Mouse (Mus musculus): ENCODE measurements around the gene Irf3.

The Irf3 gene

GRCm38 (mm10) chr7:45036702-45037101 is 39.3 kb downstream of the Irf3 start:
- no peak for DNase-seq

GRCm38 (mm10) chr7:45037720-45038361 is 40.4 kb downstream of the Irf3 start:
- DNase-seq, result peak; percentile 20

- DNase-seq, result no peak
Measured at GRCm38 (mm10) chr7:45038411-45038810, 41.0 kb downstream of the Irf3 start.

- no peak for DNase-seq
Measured at GRCm38 (mm10) chr7:45040851-45041250, 43.4 kb downstream of the Irf3 start.

GRCm38 (mm10) chr7:45043307-45043706 is 45.9 kb downstream of the Irf3 start:
- DNase-seq, result no peak

GRCm38 (mm10) chr7:45045741-45046140 is 48.3 kb downstream of the Irf3 start:
- no peak for DNase-seq

- DNase-seq, result no peak
Measured at GRCm38 (mm10) chr7:45046853-45047350, 49.5 kb downstream of the Irf3 start.

- DNase-seq, result no peak
Measured at GRCm38 (mm10) chr7:45047491-45047890, 50.0 kb downstream of the Irf3 start.

- DNase-seq, result peak; percentile 63
Measured at GRCm38 (mm10) chr7:45048001-45048890, 50.8 kb downstream of the Irf3 start.

GRCm38 (mm10) chr7:45048923-45049657 is 51.6 kb downstream of the Irf3 start:
- DNase-seq, result peak; percentile 52

GRCm38 (mm10) chr7:45050945-45051600 is 53.6 kb downstream of the Irf3 start:
- peak; percentile 84 for DNase-seq

- peak; percentile 56 for DNase-seq
Measured at GRCm38 (mm10) chr7:45051601-45051974, 54.1 kb downstream of the Irf3 start.

Measured in cerebellum, adult 11-12 months (tissue).